Mouse (Mus musculus): Measurements from ENCODE around the gene Mthfs.
A peak's percentile ranks its signal among the peaks of the same experiment; 100 is the strongest.
"Not testable (repeated sequence)": the region's sequence is repeated elsewhere in the genome, so short reads cannot be mapped to it uniquely, and the experiment has no call there.

Mthfs gene

DNA sequence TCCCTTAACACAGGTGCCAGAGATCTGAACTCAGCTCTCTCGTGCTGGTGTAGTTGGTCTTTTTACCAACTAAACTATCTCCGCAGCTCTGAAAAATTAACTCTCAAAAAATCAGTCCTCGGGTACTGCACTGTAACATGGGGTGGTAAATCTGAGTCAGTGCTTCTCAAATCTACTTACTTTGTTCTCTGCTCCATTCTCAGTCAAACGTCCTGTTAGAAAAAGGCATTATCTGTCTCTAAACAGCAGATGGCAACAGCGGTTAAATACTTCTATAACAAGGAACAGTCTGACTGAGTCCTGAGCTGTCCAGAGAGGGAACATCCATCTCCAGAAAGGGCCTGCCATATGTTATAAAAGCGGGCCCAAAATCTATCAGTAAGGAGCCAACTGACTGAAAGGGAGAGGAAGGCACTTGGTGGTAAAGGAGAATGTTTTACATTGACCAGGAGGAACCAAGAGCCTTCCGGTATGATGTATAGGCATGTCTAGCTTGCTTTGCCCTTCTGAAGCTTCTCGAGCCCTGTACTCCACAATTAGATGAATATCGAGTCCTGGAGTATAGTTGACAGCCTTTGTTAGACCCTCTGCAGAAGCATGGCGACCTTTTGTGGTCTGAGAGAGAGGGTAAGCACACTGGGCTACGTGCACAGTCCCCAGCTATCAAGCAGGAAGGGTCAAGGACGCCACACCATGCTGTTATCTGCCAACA is at the start of gene Mthfs:
Mthfs (plus strand) TSS at position 324 of the 712 bp plus-strand sequence.
- DNase-seq = peak; percentile 47

DNA sequence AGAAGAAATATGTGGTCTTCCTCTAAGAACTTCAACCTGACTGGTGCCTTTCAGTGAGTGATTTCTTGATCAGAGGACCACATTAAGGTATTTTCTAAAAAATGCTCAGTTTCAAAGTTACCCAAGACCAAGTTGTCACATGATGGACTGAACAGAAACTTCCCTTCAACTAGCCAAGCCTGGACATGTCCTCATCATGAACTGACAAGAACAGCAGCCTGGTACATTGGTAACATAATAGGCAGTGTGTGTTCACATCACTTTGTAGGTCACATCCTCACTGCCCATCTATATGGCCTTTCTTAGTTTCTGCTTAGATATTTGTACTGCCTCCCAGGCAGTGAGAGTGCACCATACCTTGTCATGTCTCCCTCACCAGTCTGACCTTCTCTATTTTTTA is 37.9 kb upstream of the Mthfs start:
- not testable (repeated sequence) for DNase-seq

DNA sequence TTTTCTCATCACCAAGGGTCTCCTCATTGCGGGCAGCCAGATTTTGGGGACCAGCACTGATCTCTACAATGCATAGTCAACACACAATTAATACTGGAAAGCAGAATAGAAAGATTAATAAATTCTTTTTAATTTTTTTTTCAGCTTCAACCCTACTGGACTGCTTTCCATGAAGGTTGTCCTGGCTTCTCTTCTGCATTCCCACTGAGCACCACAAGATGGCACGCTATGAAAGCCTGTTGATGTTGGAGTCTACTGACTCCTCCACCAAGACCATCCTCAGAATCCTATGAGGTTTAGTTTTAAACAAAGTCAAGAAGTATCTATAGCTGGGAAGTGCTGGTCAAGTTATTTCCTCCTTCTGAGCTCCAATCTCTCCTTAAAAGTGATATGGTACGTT is 31.6 kb upstream of the Mthfs start:
- peak; percentile 81 for DNase-seq

DNA sequence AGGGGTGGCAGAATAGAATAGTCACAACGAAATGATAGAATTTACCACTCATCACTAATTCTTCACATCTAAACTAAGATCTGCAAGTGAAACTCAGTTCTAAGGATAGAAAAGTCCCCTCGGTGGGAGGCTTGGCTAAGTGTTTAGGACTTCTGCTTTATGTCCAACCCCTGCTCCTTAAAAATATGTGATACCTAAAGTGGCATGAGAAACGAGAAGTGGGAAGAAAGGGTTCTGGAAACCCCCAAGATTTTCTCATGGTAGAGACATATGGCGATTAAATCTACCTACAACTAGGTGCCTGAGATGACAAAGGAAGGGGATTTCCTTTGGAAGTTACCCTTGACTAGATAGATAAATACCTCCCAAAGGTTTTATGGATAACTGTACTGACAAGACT is 31.0 kb upstream of the Mthfs start:
- DNase-seq = not testable (repeated sequence)

DNA sequence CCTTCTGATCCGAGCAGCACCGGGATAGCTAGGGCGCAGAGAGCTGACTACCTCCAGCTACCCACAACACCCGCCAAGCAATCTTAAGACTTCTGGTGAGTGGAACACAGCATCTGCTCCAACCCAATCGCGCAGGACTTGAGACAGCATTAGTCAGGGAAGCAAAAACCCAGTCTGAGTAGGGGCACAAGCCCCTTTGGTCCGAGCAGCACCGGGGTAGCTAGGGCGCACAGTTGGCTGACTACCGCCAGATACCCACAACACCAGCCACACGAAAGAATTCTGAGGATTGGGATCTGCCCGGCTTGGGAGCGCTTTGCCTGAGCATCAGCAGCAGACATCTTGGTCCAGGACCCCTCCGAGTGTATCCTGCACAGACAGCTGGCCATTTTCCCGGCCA is 23.5 kb upstream of the Mthfs start:
- not testable (repeated sequence) for DNase-seq

DNA sequence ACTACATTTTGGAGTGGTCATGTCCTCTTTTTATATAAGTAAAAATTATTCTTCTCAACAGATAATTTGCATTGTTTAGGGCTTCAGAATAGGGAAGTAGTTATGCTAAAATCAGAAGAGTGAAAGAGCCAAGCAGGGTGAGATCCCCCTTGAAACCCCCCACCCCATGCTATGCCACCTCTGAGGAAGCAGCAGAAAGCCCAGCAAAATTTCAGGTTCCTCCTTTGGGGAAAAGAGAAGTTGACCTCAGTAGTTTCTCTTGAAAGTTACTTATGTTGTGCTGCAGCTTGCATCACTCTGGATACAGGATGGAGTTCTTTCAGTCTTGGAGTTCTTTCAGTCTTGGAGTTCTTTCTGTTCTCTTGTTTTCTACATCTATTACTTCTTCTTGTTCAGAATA is 15.0 kb upstream of the Mthfs start:
- DNase-seq = not testable (repeated sequence)

DNA sequence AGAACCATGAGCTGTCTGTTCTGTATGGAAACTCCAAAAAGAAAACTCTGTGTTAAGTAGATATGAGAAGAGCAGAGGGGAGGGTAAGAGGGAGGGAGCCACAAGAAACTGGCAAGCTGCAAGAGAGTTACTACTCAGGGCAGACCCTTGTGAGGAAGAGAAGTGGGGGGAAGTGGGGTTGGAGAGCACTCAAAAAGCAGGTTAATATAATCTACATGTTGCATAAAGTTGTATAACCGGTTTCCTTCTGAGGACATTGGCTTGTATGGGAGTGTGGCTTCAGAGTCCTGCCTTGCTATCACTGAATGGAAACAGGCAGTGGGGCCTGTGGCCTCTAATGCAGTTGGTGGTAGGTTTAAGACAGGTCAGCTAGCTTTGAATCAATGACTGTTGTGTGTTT is 13.0 kb upstream of the Mthfs start:
- DNase-seq = not testable (repeated sequence)

DNA sequence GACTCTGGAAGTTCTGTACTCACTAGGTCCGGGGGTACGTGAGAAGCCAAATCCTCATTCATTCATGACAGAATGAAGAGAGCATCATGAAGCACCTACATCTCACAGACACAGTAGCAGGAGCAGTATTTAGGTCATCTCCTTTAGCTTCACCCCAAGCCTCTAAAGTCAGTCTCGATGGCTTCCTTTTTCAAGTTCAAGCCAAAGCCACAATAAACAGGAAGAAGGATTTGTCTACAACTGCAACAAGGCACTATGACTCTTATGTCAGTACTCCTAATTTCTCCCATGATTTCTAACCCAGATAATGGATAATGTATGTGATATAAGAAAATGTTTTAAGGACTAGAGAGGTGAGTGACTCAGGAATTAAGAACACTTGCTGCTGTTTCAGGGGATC is 12.1 kb upstream of the Mthfs start:
- DNase-seq = not testable (repeated sequence)

DNA sequence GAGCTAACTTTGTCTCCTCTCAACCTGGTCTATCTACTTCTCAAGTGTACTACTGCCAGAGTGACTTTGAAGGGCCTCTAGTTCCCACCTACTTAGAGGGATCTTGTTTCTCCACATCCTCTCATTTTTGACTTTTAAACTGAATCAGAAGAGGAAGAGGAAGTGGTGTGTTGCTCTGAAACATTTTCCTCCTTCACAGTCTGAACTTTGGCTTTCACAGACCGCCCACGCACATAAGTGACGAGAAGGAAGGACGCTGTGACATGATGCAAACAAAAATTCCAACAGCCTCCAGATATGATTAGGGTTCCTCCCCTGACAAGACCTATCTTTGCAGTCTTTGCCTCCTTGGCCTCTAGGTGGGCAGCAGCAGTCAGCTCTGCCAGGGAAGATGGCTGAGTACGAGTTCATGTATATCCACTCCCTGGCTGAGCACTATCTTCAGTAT is 11.5 kb upstream of the Mthfs start, which contains the start of the genes Bcl2a1b and Gm29094:
Bcl2a1b (plus strand) TSS at position 241 of the 448 bp plus-strand sequence.
Gm29094 (plus strand) TSS at position 411 of the 448 bp plus-strand sequence.
- DNase-seq = not testable (repeated sequence)

DNA sequence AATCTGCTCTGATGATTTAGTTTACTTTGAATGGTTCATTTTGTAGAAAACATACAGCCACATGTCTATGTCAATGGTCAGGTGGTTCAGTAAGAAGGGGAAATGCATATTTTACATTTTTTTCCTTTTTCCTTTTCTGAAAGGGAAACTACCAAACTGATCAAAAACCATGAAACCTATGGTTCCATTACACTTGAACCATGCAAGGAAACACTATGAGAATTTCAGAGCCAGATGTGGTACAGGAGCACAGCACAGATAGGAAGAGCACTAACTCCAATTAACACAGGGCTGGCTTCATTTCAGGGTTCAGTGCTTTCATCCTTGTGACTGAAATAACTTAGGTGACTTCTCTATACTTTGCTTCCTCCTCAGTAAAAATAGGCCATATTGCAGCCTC is 8.2 kb upstream of the Mthfs start:
- DNase-seq = not testable (repeated sequence)

DNA sequence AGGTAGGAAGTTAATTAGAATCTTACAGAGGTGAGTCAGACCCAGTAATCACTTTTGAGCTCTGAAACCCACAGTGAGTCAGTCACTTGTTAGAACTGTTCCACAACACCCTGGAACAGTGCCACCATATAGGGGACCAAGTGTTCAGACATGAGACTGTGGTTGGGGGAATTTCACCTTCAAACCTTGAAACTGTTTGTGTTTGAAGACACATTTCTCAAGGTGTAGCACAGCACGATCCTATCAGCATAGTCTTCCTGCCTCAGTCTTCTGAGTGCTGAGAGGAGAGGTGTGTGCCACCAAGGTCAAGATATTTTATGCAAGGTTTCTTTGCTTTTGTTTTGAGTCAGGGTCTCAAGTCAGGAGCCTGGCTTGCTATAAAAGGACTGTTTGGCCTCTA is 1.5 kb upstream of the Mthfs start:
- not testable (repeated sequence) for DNase-seq

DNA sequence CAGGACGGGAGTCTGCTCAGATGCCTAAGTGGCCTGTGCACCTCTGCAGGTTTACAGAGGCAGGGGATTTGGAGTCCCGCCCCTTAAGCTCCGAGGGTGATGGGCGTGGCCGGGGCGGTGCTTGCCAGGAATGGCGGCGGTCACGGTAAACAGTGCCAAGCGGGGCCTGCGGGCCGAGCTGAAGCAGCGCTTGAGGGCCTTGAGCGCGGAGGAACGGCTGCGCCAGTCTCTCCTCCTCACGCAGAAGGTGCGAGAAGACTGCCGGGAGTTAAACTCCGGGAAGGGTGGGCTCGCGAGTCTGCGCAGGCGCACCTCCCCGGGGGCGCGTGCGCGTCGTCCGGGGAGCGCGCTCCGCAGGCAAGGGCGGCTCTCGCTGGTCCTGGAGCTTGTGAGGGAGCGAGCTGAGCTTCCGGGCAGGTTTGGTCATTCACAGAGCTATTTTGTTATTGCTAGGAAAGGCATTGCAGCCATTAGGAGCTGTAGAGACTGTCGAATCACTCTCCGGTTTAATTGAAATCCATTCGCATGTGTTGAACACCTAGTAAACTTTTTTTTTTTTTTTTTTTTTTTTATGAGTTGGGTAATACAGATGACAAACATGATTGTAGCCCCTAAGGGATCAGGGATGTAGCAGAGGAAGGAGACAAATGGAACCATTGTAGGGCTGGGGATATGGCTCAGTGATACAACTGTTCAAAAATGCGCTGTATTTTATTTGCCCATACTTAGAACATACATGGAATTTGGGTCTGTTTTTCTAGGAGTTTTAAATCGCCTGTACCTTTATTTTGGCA is 786 bp downstream of the Mthfs start:
- peak; percentile 94 for DNase-seq

DNA sequence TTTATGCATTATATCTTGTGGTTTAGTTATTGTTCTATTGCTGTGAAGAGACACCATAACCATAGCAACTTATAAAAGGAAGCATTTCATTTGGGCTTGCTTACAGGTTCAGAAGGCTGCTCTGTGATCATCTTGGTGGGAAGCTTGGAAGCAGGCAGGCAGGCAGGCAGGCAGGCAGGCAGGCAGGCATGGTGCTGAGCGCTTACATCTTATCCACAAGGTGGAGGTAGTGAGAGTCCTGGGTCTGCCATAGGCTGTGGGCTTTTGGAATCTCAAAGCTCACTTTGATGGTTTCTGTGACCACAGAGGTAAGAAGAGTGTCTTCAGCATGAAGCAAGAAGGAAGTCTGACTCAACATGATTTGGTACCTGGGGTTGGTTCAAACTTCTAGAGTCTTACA is 2.0 kb downstream of the Mthfs start:
- peak; percentile 48 for DNase-seq

DNA sequence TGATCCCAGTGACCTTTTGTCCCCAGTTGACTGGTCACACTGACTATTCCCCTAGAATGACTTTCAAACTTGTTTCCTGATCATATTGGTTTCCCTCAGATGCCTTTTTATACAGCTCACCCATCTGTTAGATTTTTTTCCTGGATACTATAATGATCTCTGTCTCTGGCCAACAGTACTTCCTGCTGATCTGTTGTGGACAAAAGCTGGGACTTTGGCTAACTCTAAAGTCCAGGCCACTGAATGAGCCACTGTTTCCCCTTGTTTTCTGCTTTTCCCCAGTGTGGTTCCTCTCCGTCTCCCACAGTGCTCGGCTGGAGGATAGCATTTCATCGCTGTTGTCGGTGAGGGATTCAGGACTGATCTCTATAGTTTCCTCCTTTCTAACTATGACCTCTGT is 7.7 kb downstream of the Mthfs start:
- peak; percentile 48 for DNase-seq

DNA sequence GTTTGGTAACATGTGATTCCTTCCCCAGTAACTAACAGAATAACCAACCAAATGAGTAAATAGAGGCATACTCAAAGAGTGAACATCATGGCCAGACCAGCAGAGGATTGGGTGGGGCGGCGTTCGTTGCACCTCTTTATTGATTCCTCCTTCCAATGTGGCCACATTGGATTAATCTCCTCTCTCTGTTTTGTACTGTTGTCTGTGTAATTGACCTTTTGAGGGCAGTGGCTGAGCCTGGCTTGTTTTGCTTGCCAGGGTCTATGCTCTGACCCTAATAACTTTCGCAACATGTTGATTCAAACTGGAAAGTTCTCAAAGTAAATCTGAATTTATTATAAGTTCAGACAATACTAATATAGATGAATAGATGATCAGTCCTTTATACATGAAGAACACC is 9.2 kb downstream of the Mthfs start:
- not testable (repeated sequence) for DNase-seq

DNA sequence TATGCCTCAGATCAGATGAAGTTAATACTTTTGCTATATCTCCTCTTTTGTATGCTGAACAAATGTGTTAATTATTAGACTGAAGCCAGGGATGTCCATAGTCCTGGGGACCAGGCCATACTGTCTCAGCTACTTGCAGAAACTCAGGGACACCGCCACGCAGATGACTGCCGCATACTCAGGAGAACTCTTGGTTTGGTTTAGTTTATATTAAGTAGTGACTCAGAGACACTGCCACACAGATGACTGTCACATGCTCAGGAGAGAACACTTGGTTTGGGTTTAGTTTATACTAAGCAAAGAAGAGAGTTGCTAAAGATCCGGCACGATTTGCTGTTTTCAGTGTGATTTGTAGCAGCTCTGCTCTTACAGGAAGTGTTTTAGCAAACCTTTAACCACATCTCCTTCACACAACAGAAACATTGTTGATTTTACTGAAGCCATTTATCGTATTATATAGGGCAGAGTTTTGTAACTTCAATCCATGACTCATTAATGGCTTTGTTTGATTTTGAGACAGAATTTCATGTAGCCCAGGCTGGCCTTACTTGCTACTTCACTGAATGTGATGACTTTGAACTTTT is 10.3 kb downstream of the Mthfs start:
- not testable (repeated sequence) for DNase-seq

DNA sequence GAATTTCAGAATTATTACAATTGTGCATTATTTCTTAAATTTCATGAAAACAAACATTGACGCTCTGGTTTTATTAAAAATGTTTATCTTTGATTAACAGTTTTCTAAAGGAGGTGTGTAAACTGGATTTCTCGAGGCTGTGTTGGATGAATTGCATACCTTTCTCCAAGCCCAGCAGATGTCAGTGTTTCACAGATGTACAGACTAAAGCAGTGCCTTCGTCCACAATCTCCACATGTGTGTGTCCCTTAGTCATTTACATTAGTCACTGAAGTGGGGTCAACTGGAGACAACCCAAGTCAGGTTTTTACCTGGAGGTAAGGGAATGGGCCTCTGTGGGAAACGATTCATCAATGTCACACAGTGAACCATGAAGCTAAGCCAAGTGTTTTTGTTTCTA is 15.6 kb downstream of the Mthfs start:
- no peak for DNase-seq

DNA sequence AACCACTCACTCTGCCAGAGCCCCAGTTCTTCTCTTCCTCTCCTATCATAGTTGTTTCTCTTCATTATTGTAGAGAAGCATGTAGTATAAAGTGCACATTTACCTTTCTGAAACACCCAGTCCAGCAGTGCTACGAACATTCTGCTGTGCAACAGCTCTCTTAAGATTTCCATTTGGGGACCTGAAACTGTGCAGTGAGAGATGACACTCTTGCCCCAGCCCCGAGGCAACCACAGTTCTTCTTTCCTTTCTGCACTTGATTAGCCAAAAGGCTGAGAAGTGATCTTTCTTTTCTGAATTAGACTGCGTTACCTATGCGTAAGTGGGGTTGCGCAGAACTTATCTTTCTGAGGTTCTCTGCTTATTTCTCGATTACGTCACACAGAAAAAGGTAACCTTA is 17.6 kb downstream of the Mthfs start:
- DNase-seq = no peak

DNA sequence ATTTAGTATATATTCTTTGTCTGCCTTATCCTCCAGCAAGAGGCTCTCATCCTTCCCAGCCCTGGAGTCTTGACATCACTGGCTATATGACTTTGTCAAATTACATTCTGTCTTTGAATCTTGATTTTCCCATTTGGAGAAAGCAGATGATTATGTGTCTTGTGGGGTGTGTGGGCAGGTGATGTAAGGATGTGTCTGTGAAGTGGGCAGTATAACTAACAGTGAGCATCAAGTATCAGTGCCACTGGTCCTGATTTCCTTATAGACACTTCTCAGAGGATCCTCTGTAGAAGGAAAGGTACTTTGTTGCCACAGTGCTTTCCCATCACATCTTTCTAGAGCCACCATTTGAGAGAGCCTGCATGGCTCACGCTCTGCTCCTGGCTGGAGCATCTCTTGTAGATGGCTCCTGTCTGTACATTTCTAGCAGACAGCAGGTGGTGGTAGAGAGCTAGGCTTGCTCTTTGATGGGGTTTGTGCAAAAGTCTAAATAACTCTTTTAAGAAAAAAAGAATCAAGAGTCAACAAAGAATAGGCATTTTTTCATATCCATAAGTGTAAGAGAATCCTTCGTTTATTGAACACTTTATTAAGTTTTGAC is 20.5 kb downstream of the Mthfs start:
- peak; percentile 55 for DNase-seq

DNA sequence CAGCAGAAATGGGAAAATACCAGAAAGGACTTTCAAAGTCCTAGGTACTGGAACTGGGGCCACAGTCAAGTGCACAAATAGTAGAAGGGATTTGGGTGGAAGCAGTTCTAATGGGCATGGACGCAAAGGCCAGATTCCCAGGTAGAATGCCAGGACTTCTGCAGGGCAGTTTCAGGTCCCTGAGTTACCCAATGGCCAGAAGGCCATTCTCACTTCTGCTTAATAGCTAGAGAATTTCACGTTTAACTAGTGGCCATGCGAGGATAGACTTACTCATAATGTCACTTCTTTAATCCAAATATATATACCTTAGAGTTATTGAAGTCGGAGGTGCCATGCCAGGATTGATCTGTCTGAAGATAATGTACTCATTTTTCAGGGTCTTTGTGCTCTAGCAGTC is 26.7 kb downstream of the Mthfs start:
- DNase-seq = not testable (repeated sequence)

DNA sequence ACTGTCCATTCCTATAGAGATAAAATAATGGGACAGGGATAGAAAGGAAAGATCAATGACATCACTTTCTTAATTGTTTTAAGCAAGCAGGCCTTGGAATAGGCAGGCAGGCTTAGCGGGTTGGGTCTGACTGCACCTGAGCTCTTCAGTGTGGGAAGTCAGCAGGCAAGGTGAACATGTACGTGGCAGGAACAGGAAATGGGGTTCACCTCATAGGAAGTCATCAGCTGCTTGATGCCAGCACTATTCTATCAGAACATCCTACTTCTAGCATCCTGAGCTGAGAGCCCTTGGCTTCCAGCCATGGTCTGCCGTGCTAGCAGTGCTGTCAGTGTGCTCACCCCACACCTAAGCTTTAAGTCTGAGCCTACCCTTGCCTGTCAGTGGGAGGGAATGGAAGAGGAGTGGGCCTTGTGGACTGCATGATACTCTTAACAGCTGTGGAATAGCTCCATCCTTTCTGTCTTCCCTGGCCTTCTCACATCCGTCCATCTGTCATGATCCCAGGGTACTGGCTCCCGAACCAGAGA is 28.6 kb downstream of the Mthfs start:
- DNase-seq = not testable (repeated sequence)

DNA sequence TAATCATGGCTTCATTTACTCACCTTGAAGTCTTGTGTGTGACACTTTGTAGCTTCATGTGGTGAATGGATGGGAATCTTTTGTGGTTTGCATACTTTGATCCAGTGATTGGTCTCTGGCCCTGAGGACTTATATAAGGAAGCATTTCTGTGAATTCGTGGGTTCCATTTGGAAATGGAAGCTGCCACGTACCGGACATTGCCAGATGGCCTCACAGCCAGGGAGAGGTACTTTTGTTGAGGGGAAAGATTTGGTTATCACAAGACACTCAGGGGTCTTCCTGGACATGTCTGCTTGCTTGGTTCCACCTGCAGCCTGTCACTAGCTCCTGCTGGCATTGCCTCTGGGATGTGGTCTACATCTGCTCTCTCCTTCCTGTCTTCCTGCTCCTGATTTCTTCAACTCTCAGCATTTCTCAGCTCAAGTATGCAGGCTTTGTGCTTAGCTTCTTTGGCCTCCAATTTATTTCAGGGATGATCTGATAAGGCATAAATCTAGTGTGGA is 30.1 kb downstream of the Mthfs start:
- DNase-seq = not testable (repeated sequence)

DNA sequence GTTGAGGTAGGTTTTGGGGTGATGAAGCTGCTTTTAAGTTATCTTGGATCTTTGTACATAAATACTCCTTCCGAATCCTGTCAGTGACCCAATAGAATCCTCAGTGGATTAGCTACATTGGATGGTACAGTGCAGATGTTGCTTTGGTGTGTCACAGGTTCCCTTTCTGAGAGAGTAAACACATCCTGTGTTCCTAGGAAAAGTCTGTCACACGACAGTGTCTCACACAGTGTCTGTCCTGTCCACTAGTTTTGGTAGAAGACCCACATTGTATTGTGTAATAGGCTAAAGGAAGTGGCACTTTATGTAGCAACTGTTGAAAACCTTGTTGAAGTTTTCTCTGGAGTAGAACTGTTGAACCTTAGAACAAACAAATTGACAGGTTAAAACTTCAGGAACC is 42.9 kb downstream of the Mthfs start:
- DNase-seq = no peak

Data from kidney, adult 9 months (tissue).